Mouse (Mus musculus) kidney, embryonic 15.5 days (tissue): ENCODE results near the gene Gstm2. TPM values are rescaled to one million over a fixed set of nuclear protein-coding genes. Genes with fewer than 3 reads are reported as not detected.
"Not testable (repeated sequence)": the region's sequence is repeated elsewhere in the genome, so short reads cannot be mapped to it uniquely, and the experiment has no call there.

Source experiments
- ATAC-seq: fragments of 200-750 bp; cut with Nextera tagmentation; replicated peaks from 2 replicates; pipeline ENCODE4 v1.8.0; 2017; ENCODE audit warnings: moderate TSS enrichment; ENCODE audit not compliant: low FRiP score
- H3K27ac ChIP-seq: fragments of 300-500 bp; sonication (generic); 2 replicates; pipeline ENCODE4 v1.5.1; 2015; ENCODE audit warnings: mild to moderate bottlenecking, inconsistent platforms
- H3K27me3 ChIP-seq: fragments of 300-500 bp; sonication (generic); 2 replicates; pipeline ENCODE4 v1.6.1; 2015; ENCODE audit warnings: inconsistent platforms
- H3K36me3 ChIP-seq: fragments of 300-500 bp; sonication (generic); 2 replicates; pipeline ENCODE4 v1.6.1; 2015; ENCODE audit warnings: inconsistent platforms
- H3K4me1 ChIP-seq: fragments of 300-500 bp; sonication (generic); 2 replicates; pipeline ENCODE4 v1.6.1; 2015; ENCODE audit warnings: inconsistent platforms
- H3K4me2 ChIP-seq: fragments of 300-500 bp; sonication (generic); 2 replicates; pipeline ENCODE4 v1.6.1; 2015; ENCODE audit warnings: moderate library complexity, mild to moderate bottlenecking, inconsistent platforms
- H3K4me3 ChIP-seq: fragments of 300-500 bp; sonication (generic); replicated peaks from 2 replicates; pipeline ENCODE4 v1.5.1; 2015; ENCODE audit warnings: mild to moderate bottlenecking, inconsistent platforms
- H3K9ac ChIP-seq: fragments of 300-500 bp; sonication (generic); 2 replicates; pipeline ENCODE4 v1.6.1; 2015; ENCODE audit warnings: mild to moderate bottlenecking, inconsistent platforms
- H3K9me3 ChIP-seq: fragments of 300-500 bp; sonication (generic); replicated peaks from 2 replicates; pipeline ENCODE4 v1.6.1; 2016; ENCODE audit warnings: inconsistent platforms
- WGBS: fragments of 180-500 bp; shearing (Covaris S2); methylation state at CpG from one replicate; pipeline ENCODE4 v1.1.7; 2015; ENCODE audit warnings: mixed read lengths; 5-methylcytosine and 5-hydroxymethylcytosine counted together
- polyA plus RNA-seq: library from polyadenylated mRNA; unstranded; fragments of >200 nt; fragmentation: Nextera tagmentation; extraction: Ambion mirVana; gene quantifications from 2 replicates; pipeline ENCODE4 v1.2.1, GENCODE M21; 2015

Gstm2 gene
- polyA plus RNA-seq, 1 experiment from 2014 or later, result 101 TPM

GRCm38 (mm10) chr3:108017473-108018189 lies 31.4 kb upstream of the Gstm2 start, which contains the start of gene Gstm1:
Gene Gstm1, minus strand, starts transcription at chr3:108017973.
- no peaks in the 10 kb centered on the region for H3K27me3 ChIP-seq
- peak within 1 kb of the TSS; percentile 49 for H3K4me3 ChIP-seq
- peak within 1 kb of the TSS; percentile 88 for H3K4me2 ChIP-seq
- H3K27ac ChIP-seq, result peak within 1 kb of the TSS; percentile 96
- H3K36me3 ChIP-seq, result no peaks in the 10 kb centered on the region
- WGBS, result 0% methylated on average over 31 of the region's 31 CpGs
- ATAC-seq, result peak; percentile 99
- no peaks in the 10 kb centered on the region for H3K9me3 ChIP-seq
- H3K4me1 ChIP-seq, result peaks cover 31% of the 10 kb centered on the region
- H3K9ac ChIP-seq, result peak within 1 kb of the TSS; percentile 46

DNA sequence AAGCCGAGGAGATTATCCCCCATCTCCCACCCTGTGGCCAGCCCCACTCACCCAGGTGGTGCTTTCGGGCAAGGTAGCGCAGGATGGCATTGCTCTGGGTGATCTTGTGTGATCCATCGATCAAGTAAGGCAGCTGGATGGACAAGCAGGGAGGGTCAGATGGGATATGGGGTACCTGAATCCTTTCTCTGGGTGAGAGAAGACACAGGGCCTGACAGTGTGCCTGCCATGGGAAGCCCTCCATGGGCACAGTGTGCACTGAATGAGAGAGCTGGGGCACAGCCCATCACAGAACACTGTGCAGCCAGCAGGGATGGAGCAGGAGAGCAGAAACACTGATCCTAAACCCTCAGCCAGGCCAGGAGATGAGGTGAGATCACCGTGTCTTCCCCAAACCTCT lies 30.2 kb upstream of the Gstm2 start:
- not testable (repeated sequence) for ATAC-seq, H3K36me3 ChIP-seq, H3K9me3 ChIP-seq, H3K27ac ChIP-seq, H3K27me3 ChIP-seq, H3K4me3 ChIP-seq
- H3K4me2 ChIP-seq, result peak overlapping the region; percentile 88
- peak overlapping the region; percentile 46; the same call in 1 of the 2 replicates for H3K9ac ChIP-seq
- 86% methylated on average over 5 of the region's 5 CpGs for WGBS
- H3K4me1 ChIP-seq, result peaks cover 32% of the 10 kb centered on the region

GRCm38 (mm10) chr3:108014974-108015346 lies 28.7 kb upstream of the Gstm2 start:
- Histone ChIP-seq H3K36me3 (no peaks in the 10 kb centered on the region), H3K9me3 (no peaks in the 10 kb centered on the region), H3K27me3 (no peaks in the 10 kb centered on the region), H3K4me2 (no peak overlapping the region), H3K9ac (no peak overlapping the region), H3K27ac (no peak overlapping the region), H3K4me3 (no peak overlapping the region), H3K4me1 (peaks cover 32% of the 10 kb centered on the region)
- 90% methylated on average over 2 of the region's 2 CpGs for WGBS
- no peak for ATAC-seq

- Histone ChIP-seq H3K9me3 (no peaks in the 10 kb centered on the region), H3K27ac (no peak overlapping the region), H3K4me2 (no peak overlapping the region), H3K36me3 (no peaks in the 10 kb centered on the region), H3K4me1 (peaks cover 32% of the 10 kb centered on the region), H3K4me3 (no peak overlapping the region), H3K27me3 (no peaks in the 10 kb centered on the region), H3K9ac (no peak overlapping the region)
- ATAC-seq, result no peak
- 71% methylated on average over 8 of the region's 8 CpGs for WGBS
Observed at GRCm38 (mm10) chr3:108014098-108014973, 28.1 kb upstream of the Gstm2 start.

DNA sequence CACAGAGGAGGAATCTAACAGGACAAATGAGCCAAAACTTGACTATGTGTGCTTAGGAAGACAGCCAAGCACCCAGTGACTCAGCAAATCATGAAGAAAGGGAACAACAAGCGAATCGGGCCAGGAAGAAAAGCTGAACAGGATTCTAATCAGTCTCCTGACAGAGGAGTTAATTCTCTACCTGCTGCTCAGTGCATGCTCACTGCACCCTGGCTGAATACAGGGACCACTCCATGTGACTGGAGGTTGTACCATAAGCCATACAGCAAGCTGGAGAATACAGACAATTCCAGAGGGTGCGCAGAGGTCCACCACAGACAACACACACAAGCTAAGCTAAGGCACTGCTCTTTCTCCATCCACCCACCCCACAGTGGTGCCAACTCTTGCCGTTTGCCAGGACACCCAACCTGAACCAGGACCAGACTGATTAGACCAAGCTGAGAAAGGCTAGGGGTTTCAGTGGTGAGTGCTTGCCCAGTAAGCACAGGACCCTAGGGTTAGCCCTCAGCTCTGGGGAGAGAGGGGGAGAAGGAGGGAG lies 27.1 kb upstream of the Gstm2 start:
- no peaks in the 10 kb centered on the region for H3K27me3 ChIP-seq
- H3K9me3 ChIP-seq, result no peaks in the 10 kb centered on the region
- peak overlapping the region; percentile 54 for H3K27ac ChIP-seq
- ATAC-seq, result no peak
- 71% methylated on average over 4 of the region's 4 CpGs for WGBS
- no peak overlapping the region for H3K4me3 ChIP-seq
- H3K4me1 ChIP-seq, result peaks cover 29% of the 10 kb centered on the region
- no peak overlapping the region for H3K4me2 ChIP-seq
- H3K36me3 ChIP-seq, result no peaks in the 10 kb centered on the region
- peak overlapping the region; percentile 14; the same call in 1 of the 2 replicates for H3K9ac ChIP-seq

DNA sequence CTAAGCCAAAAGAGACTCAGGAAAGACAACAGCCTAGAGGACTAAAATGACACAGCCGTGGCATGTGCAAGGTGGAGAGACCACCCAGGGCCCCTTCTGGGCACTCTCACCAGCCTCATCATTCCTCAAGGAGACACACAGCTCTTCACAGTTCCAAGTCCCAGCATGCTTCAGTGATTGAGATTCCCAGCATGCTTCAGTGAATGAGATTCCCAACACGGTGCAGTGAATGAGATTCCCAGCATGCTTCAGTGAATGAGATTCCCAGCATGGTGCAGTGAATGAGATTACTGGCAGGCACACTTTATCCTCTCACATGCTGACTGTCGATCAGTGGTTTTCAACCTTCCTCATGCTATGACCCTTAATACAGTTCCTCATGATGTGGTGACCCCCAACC lies 25.3 kb upstream of the Gstm2 start:
- H3K4me2 ChIP-seq, result no peak overlapping the region
- WGBS, result 67% methylated on average over 3 of the region's 3 CpGs
- H3K27ac ChIP-seq, result no peak overlapping the region
- H3K9ac ChIP-seq, result no peak overlapping the region
- H3K36me3 ChIP-seq, result no peaks in the 10 kb centered on the region
- ATAC-seq, result no peak
- H3K27me3 ChIP-seq, result no peaks in the 10 kb centered on the region
- no peaks in the 10 kb centered on the region for H3K9me3 ChIP-seq
- no peak overlapping the region for H3K4me3 ChIP-seq
- peaks cover 16% of the 10 kb centered on the region for H3K4me1 ChIP-seq

GRCm38 (mm10) chr3:108010286-108010685 lies 24.0 kb upstream of the Gstm2 start:
- 75% methylated on average over 2 of the region's 2 CpGs for WGBS
- no peak for ATAC-seq

GRCm38 (mm10) chr3:108002021-108002420 lies 15.8 kb upstream of the Gstm2 start:
- Histone ChIP-seq H3K9me3 (no peaks in the 10 kb centered on the region), H3K4me3 (no peak overlapping the region), H3K27ac (no peak overlapping the region), H3K4me1 (no peaks in the 10 kb centered on the region), H3K27me3 (no peaks in the 10 kb centered on the region), H3K9ac (no peak overlapping the region), H3K36me3 (no peaks in the 10 kb centered on the region), H3K4me2 (no peak overlapping the region)
- WGBS, result 77% methylated on average over 8 of the region's 8 CpGs
- ATAC-seq, result no peak

More at GRCm38 (mm10) chr3:108010286-108010685, 24.0 kb upstream of the Gstm2 start:
- Histone ChIP-seq H3K27ac (no peak overlapping the region), H3K4me1 (0 out of 2 replicates have a peak, but pooled peaks cover 13% of the 10 kb centered on the region), H3K36me3 (no peaks in the 10 kb centered on the region), H3K4me2 (no peak overlapping the region), H3K27me3 (no peaks in the 10 kb centered on the region), H3K9me3 (no peaks in the 10 kb centered on the region), H3K9ac (no peak overlapping the region), H3K4me3 (no peak overlapping the region)

GRCm38 (mm10) chr3:107999491-107999890 lies 13.2 kb upstream of the Gstm2 start:
- WGBS, result 92% methylated on average over 3 of the region's 3 CpGs
- no peak for ATAC-seq
- no peaks in the 10 kb centered on the region for H3K4me1 ChIP-seq
- no peaks in the 10 kb centered on the region for H3K9me3 ChIP-seq
- no peak overlapping the region for H3K4me2 ChIP-seq
- H3K36me3 ChIP-seq, result no peaks in the 10 kb centered on the region
- no peak overlapping the region for H3K27ac ChIP-seq
- H3K9ac ChIP-seq, result no peak overlapping the region
- no peak overlapping the region for H3K4me3 ChIP-seq
- no peaks in the 10 kb centered on the region for H3K27me3 ChIP-seq

- Histone ChIP-seq H3K36me3 (no peaks in the 10 kb centered on the region), H3K9ac (no peak overlapping the region), H3K9me3 (no peaks in the 10 kb centered on the region), H3K4me2 (no peak overlapping the region), H3K4me1 (no peaks in the 10 kb centered on the region), H3K4me3 (no peak overlapping the region), H3K27ac (no peak overlapping the region), H3K27me3 (no peaks in the 10 kb centered on the region)
- 85% methylated on average over 3 of the region's 3 CpGs for WGBS
- no peak for ATAC-seq
Observed at GRCm38 (mm10) chr3:107998591-107998990, 12.3 kb upstream of the Gstm2 start.

GRCm38 (mm10) chr3:107996576-107996975 lies 10.3 kb upstream of the Gstm2 start:
- H3K4me3 ChIP-seq, result no peak overlapping the region
- no peak overlapping the region for H3K27ac ChIP-seq
- H3K27me3 ChIP-seq, result no peaks in the 10 kb centered on the region
- H3K4me2 ChIP-seq, result no peak overlapping the region
- H3K9me3 ChIP-seq, result no peaks in the 10 kb centered on the region
- WGBS, result 85% methylated on average over 4 of the region's 4 CpGs
- no peak for ATAC-seq
- H3K4me1 ChIP-seq, result no peaks in the 10 kb centered on the region
- H3K9ac ChIP-seq, result no peak overlapping the region
- H3K36me3 ChIP-seq, result no peaks in the 10 kb centered on the region

- not testable (repeated sequence) for H3K9ac ChIP-seq, H3K4me1 ChIP-seq, H3K9me3 ChIP-seq, H3K27me3 ChIP-seq, H3K27ac ChIP-seq, ATAC-seq, H3K36me3 ChIP-seq, H3K4me3 ChIP-seq, H3K4me2 ChIP-seq
- WGBS, result 76% methylated on average over 2 of the region's 2 CpGs
Observed at GRCm38 (mm10) chr3:107995974-107996373, 9.7 kb upstream of the Gstm2 start.
